Mouse (Mus musculus) forebrain, embryonic 16.5 days (tissue): ENCODE results near the gene Hhatl. TPM values are rescaled to one million over a fixed set of nuclear protein-coding genes. Genes with fewer than 3 reads are reported as not detected.

Experiments used
- ATAC-seq: fragments of 200-750 bp; cut with Nextera tagmentation; 2 replicates; pipeline ENCODE4 v1.8.0; 2017; ENCODE audit warnings: mild to moderate bottlenecking, moderate library complexity
- H3K27ac ChIP-seq: fragments of 300-500 bp; sonication (generic); 2 replicates; pipeline ENCODE4 v1.5.1; 2014; ENCODE audit warnings: low read length, control low read depth
- H3K27me3 ChIP-seq: fragments of 300-500 bp; sonication (generic); replicated peaks from 2 replicates; pipeline ENCODE4 v1.6.1; 2014; ENCODE audit warnings: low read length; ENCODE audit not compliant: control insufficient read depth, insufficient read depth
- H3K36me3 ChIP-seq: fragments of 300-500 bp; sonication (generic); 2 replicates; pipeline ENCODE4 v1.6.1; 2014; ENCODE audit not compliant: control insufficient read depth, insufficient read depth
- H3K4me1 ChIP-seq: fragments of 300-500 bp; sonication (generic); replicated peaks from 2 replicates; pipeline ENCODE4 v1.6.1; 2014; ENCODE audit warnings: low read length; ENCODE audit not compliant: control insufficient read depth, insufficient read depth
- H3K4me2 ChIP-seq: fragments of 300-500 bp; sonication (generic); 2 replicates; pipeline ENCODE4 v1.6.1; 2014; ENCODE audit warnings: mild to moderate bottlenecking, low read length, control low read depth
- H3K4me3 ChIP-seq: fragments of 300-500 bp; sonication (generic); replicated peaks from 2 replicates; pipeline ENCODE4 v1.5.1; 2014; ENCODE audit warnings: mild to moderate bottlenecking, low read length, control low read depth
- H3K9ac ChIP-seq: fragments of 300-500 bp; sonication (generic); replicated peaks from 2 replicates; pipeline ENCODE4 v1.6.1; 2014; ENCODE audit warnings: low read depth, low read length, control low read depth
- H3K9me3 ChIP-seq: fragments of 300-500 bp; sonication (generic); 2 replicates; pipeline ENCODE4 v1.6.1; 2016; ENCODE audit warnings: low read length; ENCODE audit not compliant: control insufficient read depth
- whole genome bisulfite sequencing: fragments of 180-500 bp; shearing (Covaris S2); extraction: QIAGEN DNeasy Blood & Tissue Kit; methylation state at CpG from one replicate; pipeline ENCODE4 v1.1.7; 2014; 5-methylcytosine and 5-hydroxymethylcytosine counted together
- polyA plus RNA-seq: library from polyadenylated mRNA; unstranded; fragments of >200 nt; fragmentation: Nextera tagmentation; extraction: Ambion mirVana; gene quantifications from 2 replicates; pipeline ENCODE4 v1.2.1, GENCODE M21; 2015

Hhatl gene
- not detected in 2 replicates for polyA plus RNA-seq

GRCm38 (mm10) chr9:121791757-121792521, at the start of gene Hhatl:
Gene Hhatl, minus strand, starts transcription at chr9:121792507.
- Histone ChIP-seq H3K27me3 (no peaks in the 10 kb centered on the region), H3K4me2 (no peak within 1 kb of the TSS), H3K9ac (no peak within 1 kb of the TSS), H3K4me3 (no peak within 1 kb of the TSS), H3K27ac (no peak within 1 kb of the TSS), H3K4me1 (peaks cover 9% of the 10 kb centered on the region; the same call in 1 of the 2 replicates), H3K36me3 (no peaks in the 10 kb centered on the region), H3K9me3 (no peaks in the 10 kb centered on the region)
- 44% methylated on average over 22 of the region's 24 CpGs for WGBS
- no peak for ATAC-seq

DNA sequence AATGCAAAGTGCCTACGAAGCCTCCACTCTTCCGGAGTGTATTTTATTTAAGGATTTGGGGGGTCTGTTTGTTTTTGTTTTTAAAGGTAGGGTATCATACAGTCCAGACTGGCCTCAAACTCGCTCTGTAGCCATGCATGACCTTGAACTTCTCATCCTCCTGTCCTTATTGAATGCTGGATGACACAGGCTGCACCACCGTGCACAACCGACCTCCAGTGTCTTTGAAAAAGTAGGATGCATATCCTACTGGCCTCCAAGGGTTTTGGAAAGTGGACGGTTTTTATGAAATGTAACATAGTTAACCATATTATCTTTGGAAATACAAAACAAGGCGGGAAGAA, 47.3 kb upstream of the Hhatl start:
- H3K27me3 ChIP-seq = no peaks in the 10 kb centered on the region
- H3K36me3 ChIP-seq = no peaks in the 10 kb centered on the region
- H3K27ac ChIP-seq = no peak overlapping the region
- peak; percentile 18; the same call in 1 of the 2 replicates for ATAC-seq
- peak overlapping the region; percentile 48 for H3K4me2 ChIP-seq
- peak overlapping the region; percentile 48 for H3K4me3 ChIP-seq
- 40% methylated on average over 7 of the region's 7 CpGs for WGBS
- H3K9ac ChIP-seq = peak overlapping the region; percentile 54
- H3K9me3 ChIP-seq = no peaks in the 10 kb centered on the region
- peaks cover 7% of the 10 kb centered on the region for H3K4me1 ChIP-seq

- Histone ChIP-seq H3K27me3 (no peaks in the 10 kb centered on the region), H3K4me2 (peak within 1 kb of the TSS; percentile 48), H3K4me1 (peaks cover 7% of the 10 kb centered on the region), H3K36me3 (no peaks in the 10 kb centered on the region), H3K9me3 (no peaks in the 10 kb centered on the region), H3K27ac (no peak within 1 kb of the TSS), H3K4me3 (peak within 1 kb of the TSS; percentile 48), H3K9ac (peak within 1 kb of the TSS; percentile 54)
- 2% methylated on average over 61 of the region's 61 CpGs for WGBS
- peak; percentile 94 for ATAC-seq
Measured at GRCm38 (mm10) chr9:121838829-121839621, 46.7 kb upstream of the Hhatl start, which contains the start of gene Ccdc13. Gene Ccdc13, minus strand, starts transcription at chr9:121839461.

DNA sequence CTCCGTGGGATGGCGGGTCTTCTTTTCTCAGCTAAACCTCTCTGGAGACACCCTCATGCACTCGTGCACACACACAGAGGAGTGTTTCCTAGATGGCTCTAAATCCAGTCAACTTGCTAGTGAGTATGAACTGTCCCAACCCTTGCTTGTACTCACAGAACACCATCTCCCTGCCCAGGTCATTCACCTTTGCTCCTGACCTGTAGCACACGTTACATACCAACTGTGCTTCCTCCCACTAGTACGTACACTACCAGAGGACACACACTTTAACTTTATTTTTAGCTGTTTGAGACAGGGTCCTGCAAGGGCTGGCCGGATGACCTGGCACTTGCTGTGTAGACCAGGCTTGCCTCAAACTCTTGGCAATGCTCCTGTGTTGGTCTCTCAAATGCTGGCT, 45.7 kb upstream of the Hhatl start:
- Histone ChIP-seq H3K4me3 (no peak overlapping the region), H3K27ac (no peak overlapping the region), H3K4me2 (no peak overlapping the region), H3K9ac (no peak overlapping the region), H3K9me3 (no peaks in the 10 kb centered on the region), H3K36me3 (no peaks in the 10 kb centered on the region), H3K27me3 (no peaks in the 10 kb centered on the region), H3K4me1 (peaks cover 7% of the 10 kb centered on the region)
- 94% methylated on average over 6 of the region's 6 CpGs for WGBS
- ATAC-seq = no peak

DNA sequence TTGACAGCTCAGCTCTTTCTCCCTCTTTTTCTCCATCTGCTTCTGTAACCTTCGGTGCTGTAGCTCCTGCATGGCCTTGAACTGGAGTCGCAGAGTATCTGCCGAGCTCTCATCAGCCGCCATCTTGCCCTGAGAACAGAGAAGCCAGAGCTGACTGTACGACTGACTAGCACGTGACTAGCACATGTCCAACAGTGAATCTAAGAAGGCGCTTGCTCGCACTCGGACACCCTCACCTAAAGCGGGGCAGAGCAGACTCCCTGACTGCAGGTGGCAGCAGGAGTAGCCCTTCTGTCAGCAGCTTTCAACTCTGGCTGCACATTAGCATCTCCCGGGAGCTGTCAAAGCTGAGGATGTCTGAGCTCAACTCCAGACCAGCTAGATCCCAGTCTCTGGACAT, 41.5 kb upstream of the Hhatl start:
- WGBS = 82% methylated on average over 11 of the region's 11 CpGs
- peaks cover 2% of the 10 kb centered on the region; the same call in 1 of the 2 replicates for H3K4me1 ChIP-seq
- no peak for ATAC-seq
- H3K36me3 ChIP-seq = no peaks in the 10 kb centered on the region
- H3K27me3 ChIP-seq = no peaks in the 10 kb centered on the region
- no peak overlapping the region for H3K4me3 ChIP-seq
- H3K27ac ChIP-seq = no peak overlapping the region
- no peak overlapping the region for H3K4me2 ChIP-seq
- H3K9ac ChIP-seq = no peak overlapping the region
- H3K9me3 ChIP-seq = no peaks in the 10 kb centered on the region

DNA sequence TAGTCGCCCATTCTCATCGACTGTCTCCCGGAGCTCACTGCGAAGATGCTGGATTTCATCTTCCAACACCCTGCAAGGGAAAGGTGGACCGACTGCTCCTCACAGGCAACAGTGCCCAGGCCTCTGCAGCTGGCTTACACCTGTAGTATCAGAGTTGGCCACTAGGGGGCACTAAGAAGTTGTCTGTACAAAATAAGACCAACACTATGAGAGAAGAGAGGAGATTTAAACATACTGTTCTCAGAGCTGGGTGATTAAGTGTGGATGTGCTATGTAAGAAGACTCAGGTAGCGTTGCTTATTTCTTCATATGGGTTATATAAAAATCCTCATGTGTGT, 38.6 kb upstream of the Hhatl start:
- 25% methylated on average over 6 of the region's 6 CpGs for WGBS

GRCm38 (mm10) chr9:121830243-121830955, 38.1 kb upstream of the Hhatl start:
- WGBS = 86% methylated on average over 6 of the region's 6 CpGs
- Histone ChIP-seq H3K27me3 (no peaks in the 10 kb centered on the region), H3K4me3 (no peak overlapping the region), H3K9ac (no peak overlapping the region), H3K4me2 (no peak overlapping the region), H3K9me3 (no peaks in the 10 kb centered on the region), H3K4me1 (no peaks in the 10 kb centered on the region), H3K36me3 (no peaks in the 10 kb centered on the region), H3K27ac (no peak overlapping the region)
- 0 out of 2 replicates have a peak, but pooled peaks have one; percentile 44 for ATAC-seq

More for the DNA sequence above, 38.6 kb upstream of the Hhatl start:
- H3K27me3 ChIP-seq = no peaks in the 10 kb centered on the region
- no peaks in the 10 kb centered on the region for H3K36me3 ChIP-seq
- no peaks in the 10 kb centered on the region for H3K9me3 ChIP-seq
- H3K4me1 ChIP-seq = no peaks in the 10 kb centered on the region
- peak; percentile 68 for ATAC-seq
- H3K27ac ChIP-seq = no peak overlapping the region
- H3K9ac ChIP-seq = no peak overlapping the region
- H3K4me3 ChIP-seq = no peak overlapping the region
- H3K4me2 ChIP-seq = no peak overlapping the region

GRCm38 (mm10) chr9:121829270-121829992, 37.1 kb upstream of the Hhatl start:
- no peaks in the 10 kb centered on the region for H3K27me3 ChIP-seq
- no peak overlapping the region for H3K4me3 ChIP-seq
- no peaks in the 10 kb centered on the region for H3K36me3 ChIP-seq
- 67% methylated on average over 7 of the region's 7 CpGs for WGBS
- no peak for ATAC-seq
- no peak overlapping the region for H3K27ac ChIP-seq
- no peak overlapping the region for H3K9ac ChIP-seq
- no peaks in the 10 kb centered on the region for H3K9me3 ChIP-seq
- H3K4me2 ChIP-seq = no peak overlapping the region
- no peaks in the 10 kb centered on the region for H3K4me1 ChIP-seq
